Mouse (Mus musculus) lung, adult 18-20 months (tissue): Measurements from ENCODE around the gene Aagab.

ENCODE experiments used
- DNase-seq, 2 experiments: peaks; one replicate each; pipeline ENCODE4 v3.0.0; 2022; ENCODE audit warnings: mixed read lengths in 2 of 2

Gene Aagab

GRCm38 (mm10) chr9:63602043-63602939 lies at the start of gene Aagab, which contains the start of gene Iqch:
Aagab (plus strand) TSS chr9:63602660.
Iqch (minus strand) TSS chr9:63602493.
- peak; percentile 94 to 96 for DNase-seq

- no peak for DNase-seq
Measured at GRCm38 (mm10) chr9:63553628-63554027, 48.8 kb upstream of the Aagab start.

- DNase-seq = no peak
Measured at GRCm38 (mm10) chr9:63555460-63555990, 46.9 kb upstream of the Aagab start.

GRCm38 (mm10) chr9:63556316-63556715 lies 46.1 kb upstream of the Aagab start:
- no peak for DNase-seq

GRCm38 (mm10) chr9:63556933-63557332 lies 45.5 kb upstream of the Aagab start:
- DNase-seq = no peak

GRCm38 (mm10) chr9:63561931-63562330 lies 40.5 kb upstream of the Aagab start:
- DNase-seq = no peak

GRCm38 (mm10) chr9:63563436-63563835 lies 39.0 kb upstream of the Aagab start:
- DNase-seq = peak in 1 of 2 experiments; percentile 65

GRCm38 (mm10) chr9:63568314-63568713 lies 34.1 kb upstream of the Aagab start:
- no peak for DNase-seq

- no peak for DNase-seq
Measured at GRCm38 (mm10) chr9:63568808-63569207, 33.7 kb upstream of the Aagab start.

- DNase-seq = no peak
Measured at GRCm38 (mm10) chr9:63571895-63572294, 30.6 kb upstream of the Aagab start.

- no peak for DNase-seq
Measured at GRCm38 (mm10) chr9:63572874-63573273, 29.6 kb upstream of the Aagab start.

GRCm38 (mm10) chr9:63577469-63577868 lies 25.0 kb upstream of the Aagab start:
- DNase-seq = peak; percentile 67 to 75

- DNase-seq = no peak
Measured at GRCm38 (mm10) chr9:63579644-63580043, 22.8 kb upstream of the Aagab start.

- DNase-seq = no peak
Measured at GRCm38 (mm10) chr9:63580046-63580445, 22.4 kb upstream of the Aagab start.

- DNase-seq = no peak
Measured at GRCm38 (mm10) chr9:63581778-63582177, 20.7 kb upstream of the Aagab start.

- DNase-seq = no peak
Measured at GRCm38 (mm10) chr9:63585251-63585650, 17.2 kb upstream of the Aagab start.

GRCm38 (mm10) chr9:63589209-63589608 lies 13.3 kb upstream of the Aagab start:
- no peak for DNase-seq

GRCm38 (mm10) chr9:63590592-63590991 lies 11.9 kb upstream of the Aagab start:
- DNase-seq = no peak

GRCm38 (mm10) chr9:63591661-63592256 lies 10.7 kb upstream of the Aagab start:
- no peak for DNase-seq

- no peak for DNase-seq
Measured at GRCm38 (mm10) chr9:63595032-63595431, 7.4 kb upstream of the Aagab start.

- DNase-seq = no peak
Measured at GRCm38 (mm10) chr9:63595652-63596051, 6.8 kb upstream of the Aagab start.

GRCm38 (mm10) chr9:63596660-63597059 lies 5.8 kb upstream of the Aagab start:
- peak; percentile 86 for DNase-seq

GRCm38 (mm10) chr9:63603849-63604248 lies 1.4 kb downstream of the Aagab start:
- no peak for DNase-seq

GRCm38 (mm10) chr9:63606594-63606993 lies 4.1 kb downstream of the Aagab start:
- no peak for DNase-seq
